Mouse (Mus musculus) heart, postnatal 0 days (tissue): Measurements from ENCODE around the gene Gm28308.

ENCODE experiments used
- CTCF ChIP-seq: IDR thresholded peaks from 2 replicates; pipeline ENCODE4 v1.5.1; 2016; ENCODE audit warnings: antibody characterized with exemption, control low read depth, low read depth
- EP300 ChIP-seq: IDR thresholded peaks from 2 replicates; pipeline ENCODE4 v1.6.1; 2016; ENCODE audit warnings: antibody characterized with exemption, low read depth

DNA sequence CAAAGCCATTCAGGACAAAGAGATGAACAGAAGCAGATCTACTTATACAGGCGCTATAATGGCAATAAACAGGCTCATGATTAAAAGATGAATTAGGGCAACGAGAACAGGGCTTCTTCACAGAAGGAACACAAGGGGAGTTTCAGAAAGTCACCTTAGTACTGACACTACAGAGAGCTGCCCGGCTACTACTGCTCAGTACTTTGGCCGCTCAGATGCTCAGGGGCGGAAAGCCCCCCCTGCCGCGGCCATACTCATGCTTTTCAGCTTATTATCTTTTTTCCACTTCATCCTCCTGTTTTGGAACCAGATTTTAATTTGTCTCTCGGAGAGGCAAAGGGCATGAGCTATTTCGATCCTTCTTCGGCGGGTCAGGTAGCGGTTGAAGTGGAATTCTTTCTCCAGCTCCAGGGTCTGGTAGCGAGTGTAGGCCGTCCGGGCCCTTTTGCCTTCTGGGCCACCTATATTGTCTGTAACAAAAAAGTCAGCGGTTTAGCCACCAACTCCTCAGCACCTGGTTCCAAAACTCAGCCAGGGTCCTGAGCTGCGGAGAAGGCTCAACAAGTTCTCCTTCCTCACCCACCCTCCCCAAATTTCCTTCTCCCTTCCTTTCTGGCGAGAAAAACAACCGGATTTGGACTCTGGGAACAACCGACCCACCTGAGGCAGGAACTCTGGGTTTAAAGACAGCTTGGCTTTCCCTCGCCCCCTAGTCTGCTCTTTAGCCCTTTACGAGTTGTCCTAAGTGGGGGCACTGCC, 10.6 kb downstream of the Gm28308 start:
- TF ChIP-seq CTCF: no peak
- TF ChIP-seq EP300: no peak
